Mouse (Mus musculus): Measurements from ENCODE around the gene Draxin.

DNA sequence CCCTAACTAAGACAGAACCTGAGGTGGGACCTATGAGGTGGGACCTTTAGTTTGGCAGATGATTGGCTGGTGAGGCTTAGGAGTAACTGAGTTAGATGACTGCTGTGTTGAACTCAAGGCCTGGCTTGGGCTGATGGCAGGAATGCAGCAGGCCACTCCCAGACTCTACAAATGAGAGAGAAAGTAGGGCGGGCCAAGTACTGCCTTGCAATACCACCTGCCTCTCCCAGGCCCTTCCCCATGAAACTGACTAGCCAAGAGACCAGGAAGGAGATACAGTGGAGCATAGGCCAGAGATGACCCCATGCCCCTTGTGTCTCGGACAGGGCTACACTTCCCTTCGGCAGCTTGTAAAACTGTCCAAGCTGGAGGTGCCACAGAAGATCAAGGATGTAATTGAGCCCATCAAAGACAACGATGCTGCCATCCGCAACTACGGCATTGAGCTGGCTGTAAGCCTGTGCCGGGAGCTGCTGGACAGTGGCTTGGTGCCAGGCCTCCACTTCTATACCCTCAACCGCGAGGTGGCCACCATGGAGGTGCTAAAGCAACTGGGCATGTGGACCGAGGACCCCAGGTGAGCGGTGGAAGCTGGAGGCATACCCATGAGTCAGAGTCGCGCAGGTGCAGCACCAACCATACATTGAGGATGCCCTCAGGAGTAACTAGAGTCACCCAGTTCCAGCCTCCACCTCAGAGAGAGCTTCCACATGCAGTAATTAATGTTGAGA is 79.3 kb downstream of the Draxin start:
- TF ChIP-seq CTCF (IDR thresholded peaks at IDR 0.05; ENCODE audit: low read depth, low read length) (no peak), GATA1 (IDR thresholded peaks at IDR 0.05; ENCODE audit: borderline replicate concordance, low read length) (no peak), TAL1 (conservative IDR thresholded peaks at IDR 0.05; ENCODE audit: low read depth, low read length) (no peak), POLR2AphosphoS5 (IDR thresholded peaks at IDR 0.05; ENCODE audit: insufficient replicate concordance, low read depth, low read length) (no peak), GATA2 (IDR thresholded peaks at IDR 0.05; ENCODE audit: borderline replicate concordance, low read depth, low read length) (no peak)

Data from G1E (cell line).